Mouse (Mus musculus): ENCODE measurements at regions not wholly inside any gene's neighbourhood (a gene's known extent, or its start where the extent isn't known, plus 50 kb on each side); places are given as distances from the start of the nearest gene placed in this dataset.

- Histone ChIP-seq H3K4me1 (ENCODE audit: control insufficient read depth, insufficient read depth, insufficient read length) (no peaks in the 10 kb centered on the region), H3K4me3 (ENCODE audit: extremely low read depth, insufficient read depth, insufficient read length) (no peak overlapping the region), H3K36me3 (ENCODE audit: control insufficient read depth, insufficient read depth, low read length) (no peaks in the 10 kb centered on the region), H3K27ac (ENCODE audit: insufficient read depth, low read length) (no peak overlapping the region), H3K27me3 (ENCODE audit: control insufficient read depth, insufficient read depth, low read length) (no peaks in the 10 kb centered on the region)
- 87% methylated on average over 9 of the region's 9 CpGs for WGBS
- TF ChIP-seq POLR2A (IDR thresholded peaks at IDR 0.05; ENCODE audit: low read depth, low read length) (no peak), CTCF (IDR thresholded peaks at IDR 0.05; ENCODE audit: extremely low read depth, insufficient read depth, insufficient read length, insufficient replicate concordance) (no peak)
- DNase-seq (ENCODE audit: low read depth in 1 of 2, low spot score in 2 of 2), result no peak
Measured at GRCm38 (mm10) chr4:137200426-137200825, 76.9 kb upstream of the Wnt4 start.

- no peaks in the 10 kb centered on the region for H3K27me3 ChIP-seq (ENCODE audit: control insufficient read depth, insufficient read depth, low read length)
Measured at GRCm38 (mm10) chr4:137196491-137196974, 80.8 kb upstream of the Wnt4 start.

GRCm38 (mm10) chr4:137194106-137194505, 83.2 kb upstream of the Wnt4 start:
- 59% methylated on average over 11 of the region's 11 CpGs for WGBS
- no peaks in the 10 kb centered on the region for H3K4me1 ChIP-seq (ENCODE audit: control insufficient read depth, insufficient read depth, insufficient read length)
- TF ChIP-seq POLR2A (IDR thresholded peaks at IDR 0.05; ENCODE audit: low read depth, low read length) (no peak), CTCF (IDR thresholded peaks at IDR 0.05; ENCODE audit: extremely low read depth, insufficient read depth, insufficient read length, insufficient replicate concordance) (no peak)
- H3K36me3 ChIP-seq (ENCODE audit: control insufficient read depth, insufficient read depth, low read length), result no peaks in the 10 kb centered on the region
- H3K27me3 ChIP-seq (ENCODE audit: control insufficient read depth, insufficient read depth, low read length), result no peaks in the 10 kb centered on the region
- DNase-seq (ENCODE audit: low read depth in 1 of 2, low spot score in 2 of 2), result no peak
- no peak overlapping the region for H3K27ac ChIP-seq (ENCODE audit: insufficient read depth, low read length)
- H3K4me3 ChIP-seq (ENCODE audit: extremely low read depth, insufficient read depth, insufficient read length), result no peak overlapping the region

More at GRCm38 (mm10) chr4:137196491-137196974, 80.8 kb upstream of the Wnt4 start:
- no peak for DNase-seq (ENCODE audit: low read depth in 1 of 2, low spot score in 2 of 2)
- Histone ChIP-seq H3K4me1 (ENCODE audit: control insufficient read depth, insufficient read depth, insufficient read length) (no peaks in the 10 kb centered on the region), H3K36me3 (ENCODE audit: control insufficient read depth, insufficient read depth, low read length) (no peaks in the 10 kb centered on the region), H3K4me3 (ENCODE audit: extremely low read depth, insufficient read depth, insufficient read length) (no peak overlapping the region), H3K27ac (ENCODE audit: insufficient read depth, low read length) (no peak overlapping the region)
- WGBS, result 77% methylated on average over 5 of the region's 5 CpGs
- TF ChIP-seq POLR2A (IDR thresholded peaks at IDR 0.05; ENCODE audit: low read depth, low read length), result no peak
- no peak for TF ChIP-seq CTCF (IDR thresholded peaks at IDR 0.05; ENCODE audit: extremely low read depth, insufficient read depth, insufficient read length, insufficient replicate concordance)

- DNase-seq (ENCODE audit: low read depth in 1 of 2, low spot score in 2 of 2), result no peak
- no peaks in the 10 kb centered on the region for H3K36me3 ChIP-seq (ENCODE audit: control insufficient read depth, insufficient read depth, low read length)
- TF ChIP-seq POLR2A (IDR thresholded peaks at IDR 0.05; ENCODE audit: low read depth, low read length) (no peak), CTCF (IDR thresholded peaks at IDR 0.05; ENCODE audit: extremely low read depth, insufficient read depth, insufficient read length, insufficient replicate concordance) (no peak)
- no peaks in the 10 kb centered on the region for H3K4me1 ChIP-seq (ENCODE audit: control insufficient read depth, insufficient read depth, insufficient read length)
- H3K27me3 ChIP-seq (ENCODE audit: control insufficient read depth, insufficient read depth, low read length), result no peaks in the 10 kb centered on the region
- no peak overlapping the region for H3K4me3 ChIP-seq (ENCODE audit: extremely low read depth, insufficient read depth, insufficient read length)
- 84% methylated on average over 10 of the region's 10 CpGs for WGBS
- no peak overlapping the region for H3K27ac ChIP-seq (ENCODE audit: insufficient read depth, low read length)
Measured at GRCm38 (mm10) chr4:137190625-137191024, 86.7 kb upstream of the Wnt4 start.

GRCm38 (mm10) chr4:137189801-137190200, 87.5 kb upstream of the Wnt4 start:
- 90% methylated on average over 4 of the region's 4 CpGs for WGBS
- H3K4me3 ChIP-seq (ENCODE audit: extremely low read depth, insufficient read depth, insufficient read length), result no peak overlapping the region
- H3K36me3 ChIP-seq (ENCODE audit: control insufficient read depth, insufficient read depth, low read length), result no peaks in the 10 kb centered on the region
- DNase-seq (ENCODE audit: low read depth in 1 of 2, low spot score in 2 of 2), result no peak
- TF ChIP-seq POLR2A (IDR thresholded peaks at IDR 0.05; ENCODE audit: low read depth, low read length) (no peak), CTCF (IDR thresholded peaks at IDR 0.05; ENCODE audit: extremely low read depth, insufficient read depth, insufficient read length, insufficient replicate concordance) (no peak)
- H3K27me3 ChIP-seq (ENCODE audit: control insufficient read depth, insufficient read depth, low read length), result no peaks in the 10 kb centered on the region
- H3K27ac ChIP-seq (ENCODE audit: insufficient read depth, low read length), result no peak overlapping the region
- H3K4me1 ChIP-seq (ENCODE audit: control insufficient read depth, insufficient read depth, insufficient read length), result no peaks in the 10 kb centered on the region

GRCm38 (mm10) chr4:137189058-137189457, 88.2 kb upstream of the Wnt4 start:
- Histone ChIP-seq H3K4me3 (ENCODE audit: extremely low read depth, insufficient read depth, insufficient read length) (no peak overlapping the region), H3K36me3 (ENCODE audit: control insufficient read depth, insufficient read depth, low read length) (no peaks in the 10 kb centered on the region), H3K4me1 (ENCODE audit: control insufficient read depth, insufficient read depth, insufficient read length) (no peaks in the 10 kb centered on the region), H3K27ac (ENCODE audit: insufficient read depth, low read length) (no peak overlapping the region), H3K27me3 (ENCODE audit: control insufficient read depth, insufficient read depth, low read length) (no peaks in the 10 kb centered on the region)
- 6% methylated on average over 6 of the region's 6 CpGs for WGBS
- TF ChIP-seq POLR2A (IDR thresholded peaks at IDR 0.05; ENCODE audit: low read depth, low read length) (no peak), CTCF (IDR thresholded peaks at IDR 0.05; ENCODE audit: extremely low read depth, insufficient read depth, insufficient read length, insufficient replicate concordance) (no peak)
- no peak for DNase-seq (ENCODE audit: low read depth in 1 of 2, low spot score in 2 of 2)

- TF ChIP-seq POLR2A (IDR thresholded peaks at IDR 0.05; ENCODE audit: low read depth, low read length), result no peak
- no peak for TF ChIP-seq CTCF (IDR thresholded peaks at IDR 0.05; ENCODE audit: extremely low read depth, insufficient read depth, insufficient read length, insufficient replicate concordance)
- WGBS, result 73% methylated on average over 3 of the region's 3 CpGs
- DNase-seq (ENCODE audit: low read depth in 1 of 2, low spot score in 2 of 2), result no peak
- Histone ChIP-seq H3K4me1 (ENCODE audit: control insufficient read depth, insufficient read depth, insufficient read length) (no peaks in the 10 kb centered on the region), H3K4me3 (ENCODE audit: extremely low read depth, insufficient read depth, insufficient read length) (no peak overlapping the region), H3K27me3 (ENCODE audit: control insufficient read depth, insufficient read depth, low read length) (no peaks in the 10 kb centered on the region), H3K27ac (ENCODE audit: insufficient read depth, low read length) (no peak overlapping the region), H3K36me3 (ENCODE audit: control insufficient read depth, insufficient read depth, low read length) (no peaks in the 10 kb centered on the region)
Measured at GRCm38 (mm10) chr4:137187592-137187991, 89.7 kb upstream of the Wnt4 start.

All from spleen, adult 2 months (tissue).